Mouse (Mus musculus): ENCODE results near the gene Slc31a2.
A peak's percentile ranks its signal among the peaks of the same experiment; 100 is the strongest.
"Not testable (repeated sequence)": the region's sequence is repeated elsewhere in the genome, so short reads cannot be mapped to it uniquely, and the experiment has no call there.

Slc31a2 gene

GRCm38 (mm10) chr4:62262276-62262675 is at the start of gene Slc31a2:
Slc31a2 (plus strand) TSS chr4:62262562.
- DNase-seq, result no peak

GRCm38 (mm10) chr4:62213490-62213889 is 48.9 kb upstream of the Slc31a2 start:
- DNase-seq, result no peak

GRCm38 (mm10) chr4:62228391-62228790 is 34.0 kb upstream of the Slc31a2 start:
- peak; percentile 37 for DNase-seq

GRCm38 (mm10) chr4:62229448-62229847 is 32.9 kb upstream of the Slc31a2 start:
- DNase-seq, result peak; percentile 25

- no peak for DNase-seq
Observed at GRCm38 (mm10) chr4:62230153-62230552, 32.2 kb upstream of the Slc31a2 start.

- no peak for DNase-seq
Observed at GRCm38 (mm10) chr4:62230769-62231168, 31.6 kb upstream of the Slc31a2 start, which contains the start of gene Zfp37. Zfp37 (minus strand) TSS chr4:62231047.

GRCm38 (mm10) chr4:62240586-62240985 is 21.8 kb upstream of the Slc31a2 start:
- DNase-seq, result no peak

- DNase-seq, result no peak
Observed at GRCm38 (mm10) chr4:62248328-62248727, 14.0 kb upstream of the Slc31a2 start.

GRCm38 (mm10) chr4:62250896-62251544 is 11.3 kb upstream of the Slc31a2 start:
- no peak for DNase-seq

GRCm38 (mm10) chr4:62251776-62252175 is 10.6 kb upstream of the Slc31a2 start:
- DNase-seq, result no peak

GRCm38 (mm10) chr4:62254551-62254950 is 7.8 kb upstream of the Slc31a2 start:
- DNase-seq, result no peak

GRCm38 (mm10) chr4:62256931-62257330 is 5.4 kb upstream of the Slc31a2 start:
- DNase-seq, result no peak

GRCm38 (mm10) chr4:62263133-62263844 is 927 bp downstream of the Slc31a2 start:
- DNase-seq, result peak; percentile 5

- DNase-seq, result no peak
Observed at GRCm38 (mm10) chr4:62265154-62265836, 2.9 kb downstream of the Slc31a2 start.

GRCm38 (mm10) chr4:62266016-62266415 is 3.7 kb downstream of the Slc31a2 start:
- not testable (repeated sequence) for DNase-seq

- DNase-seq, result no peak
Observed at GRCm38 (mm10) chr4:62267101-62267500, 4.7 kb downstream of the Slc31a2 start.

GRCm38 (mm10) chr4:62272696-62273095 is 10.3 kb downstream of the Slc31a2 start:
- no peak for DNase-seq

GRCm38 (mm10) chr4:62273916-62274315 is 11.6 kb downstream of the Slc31a2 start:
- DNase-seq, result no peak

- no peak for DNase-seq
Observed at GRCm38 (mm10) chr4:62274841-62275536, 12.6 kb downstream of the Slc31a2 start.

GRCm38 (mm10) chr4:62276642-62277041 is 14.3 kb downstream of the Slc31a2 start:
- no peak for DNase-seq

GRCm38 (mm10) chr4:62277222-62277621 is 14.9 kb downstream of the Slc31a2 start:
- no peak for DNase-seq

GRCm38 (mm10) chr4:62278081-62278480 is 15.7 kb downstream of the Slc31a2 start:
- no peak for DNase-seq

GRCm38 (mm10) chr4:62281319-62281718 is 19.0 kb downstream of the Slc31a2 start:
- DNase-seq, result no peak

Measured in cerebellum, adult 9-10 months (tissue).